Mouse (Mus musculus) forebrain, embryonic 14.5 days (tissue): ENCODE data around the gene Smim13. TPM values are rescaled to one million over a fixed set of nuclear protein-coding genes. Genes with fewer than 3 reads are reported as not detected.

ENCODE experiments used
- ATAC-seq: fragments of 200-750 bp; cut with Nextera tagmentation; 2 replicates; pipeline ENCODE4 v1.8.0; 2017; ENCODE audit warnings: mild to moderate bottlenecking, moderate library complexity
- DNase-seq: peaks from one replicate; pipeline ENCODE4 v3.0.0-alpha.2; 2015; ENCODE audit warnings: low spot score
- H3K27ac ChIP-seq: fragments of 300-500 bp; sonication (generic); 2 replicates; pipeline ENCODE4 v1.5.1; 2014; ENCODE audit warnings: low read depth, mild to moderate bottlenecking, control low read depth, low read length, moderate library complexity
- H3K27me3 ChIP-seq: fragments of 300-500 bp; sonication (generic); replicated peaks from 2 replicates; pipeline ENCODE4 v1.6.1; 2014; ENCODE audit warnings: low read length, control low read depth, mixed read lengths; ENCODE audit not compliant: control insufficient read depth, insufficient read depth
- H3K36me3 ChIP-seq: fragments of 300-500 bp; sonication (generic); 2 replicates; pipeline ENCODE4 v1.6.1; 2014; ENCODE audit warnings: low read length, control low read depth; ENCODE audit not compliant: control insufficient read depth, insufficient read depth
- H3K4me1 ChIP-seq: fragments of 300-500 bp; sonication (generic); 2 replicates; pipeline ENCODE4 v1.6.1; 2014; ENCODE audit warnings: antibody characterized with exemption, low read length, control low read depth; ENCODE audit not compliant: control insufficient read depth, insufficient read depth
- H3K4me2 ChIP-seq: fragments of 300-500 bp; sonication (generic); 2 replicates; pipeline ENCODE4 v1.6.1; 2014; ENCODE audit warnings: mild to moderate bottlenecking, control low read depth, low read length
- H3K4me3 ChIP-seq: fragments of 300-500 bp; sonication (generic); 2 replicates; pipeline ENCODE4 v1.5.1; 2014; ENCODE audit warnings: low read depth, low read length, control low read depth
- H3K9ac ChIP-seq: fragments of 300-500 bp; sonication (generic); 2 replicates; pipeline ENCODE4 v1.6.1; 2014; ENCODE audit warnings: mild to moderate bottlenecking, low read length, control low read depth, moderate library complexity
- H3K9me3 ChIP-seq: fragments of 300-500 bp; sonication (generic); replicated peaks from 2 replicates; pipeline ENCODE4 v1.6.1; 2016; ENCODE audit warnings: low read length, control low read depth, mixed read lengths; ENCODE audit not compliant: control insufficient read depth
- WGBS: fragments of 180-500 bp; shearing (Covaris S2); extraction: QIAGEN DNeasy Blood & Tissue Kit; methylation state at CpG from one replicate; pipeline ENCODE4 v1.1.7; 2014; 5-methylcytosine and 5-hydroxymethylcytosine counted together
- polyA plus RNA-seq: library from polyadenylated mRNA; unstranded; fragments of >200 nt; fragmentation: Nextera tagmentation; extraction: Ambion mirVana; gene quantifications from 2 replicates; pipeline ENCODE4 v1.2.1, GENCODE M21; 2014

Gene Smim13
- polyA plus RNA-seq, 1 experiment from 2014 or later: 18.3 TPM

- H3K36me3 ChIP-seq: no peaks in the 10 kb centered on the region
- no peak overlapping the region for H3K4me2 ChIP-seq
- no peak overlapping the region for H3K4me3 ChIP-seq
- no peaks in the 10 kb centered on the region for H3K27me3 ChIP-seq
- 88% methylated on average over 6 of the region's 6 CpGs for WGBS
- ATAC-seq: no peak
- H3K9me3 ChIP-seq: peaks cover 2% of the 10 kb centered on the region; the same call in 1 of the 2 replicates
- no peak overlapping the region for H3K9ac ChIP-seq
- no peak for DNase-seq
- H3K4me1 ChIP-seq: peaks cover 10% of the 10 kb centered on the region
- H3K27ac ChIP-seq: no peak overlapping the region
Measured at GRCm38 (mm10) chr13:41215669-41216068, 34.0 kb upstream of the Smim13 start.

- Histone ChIP-seq H3K4me3 (no peak overlapping the region), H3K4me2 (no peak overlapping the region), H3K27ac (no peak overlapping the region), H3K9me3 (peaks cover 6% of the 10 kb centered on the region; the same call in 1 of the 2 replicates), H3K9ac (no peak overlapping the region), H3K27me3 (no peaks in the 10 kb centered on the region), H3K4me1 (peaks cover 10% of the 10 kb centered on the region), H3K36me3 (no peaks in the 10 kb centered on the region)
- ATAC-seq: no peak
- whole genome bisulfite sequencing: 63% methylated on average over 3 of the region's 3 CpGs
- DNase-seq: no peak
Measured at GRCm38 (mm10) chr13:41216236-41216635, 33.4 kb upstream of the Smim13 start.

- Histone ChIP-seq H3K4me2 (peak overlapping the region; percentile 46), H3K36me3 (no peaks in the 10 kb centered on the region), H3K27ac (no peak overlapping the region), H3K4me1 (peaks cover 10% of the 10 kb centered on the region), H3K9ac (peak overlapping the region; percentile 82; the same call in 1 of the 2 replicates), H3K4me3 (peak overlapping the region; percentile 82), H3K27me3 (no peaks in the 10 kb centered on the region), H3K9me3 (peaks cover 13% of the 10 kb centered on the region; the same call in 1 of the 2 replicates)
- 26% methylated on average over 1 of the region's 1 CpGs for WGBS
- DNase-seq (no peak), ATAC-seq (no peak)
Measured at GRCm38 (mm10) chr13:41219056-41219455, 30.6 kb upstream of the Smim13 start.

DNA sequence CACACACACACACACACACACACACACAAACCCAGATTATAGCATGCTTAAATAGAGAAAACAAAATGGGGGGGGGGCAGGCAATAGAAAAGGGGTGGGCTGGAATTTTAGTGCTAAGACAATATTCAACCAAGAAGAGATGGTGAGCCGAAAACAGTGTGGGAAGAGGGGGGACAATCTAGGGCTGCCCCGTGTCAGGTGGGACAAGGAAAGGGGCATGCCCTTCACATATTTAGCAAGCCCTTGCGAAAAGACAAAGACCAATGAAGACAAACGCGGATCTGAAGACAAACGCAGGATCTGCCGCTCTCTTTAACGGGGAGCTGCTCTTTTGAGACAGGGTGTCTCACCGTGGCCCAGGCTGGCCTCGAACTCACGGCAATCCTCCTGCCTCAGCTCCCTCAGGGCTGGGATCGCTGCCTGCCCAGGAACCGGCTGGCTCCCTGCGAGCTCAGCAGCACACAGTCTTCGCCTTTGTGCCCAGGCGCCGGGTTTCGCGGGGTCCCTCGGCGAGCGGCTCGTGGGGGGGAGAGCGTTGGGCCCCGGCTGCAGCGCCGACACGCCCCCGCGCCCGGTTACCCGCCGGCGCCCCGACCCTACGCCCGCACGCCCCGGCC lies 29.8 kb upstream of the Smim13 start:
- H3K9me3 ChIP-seq: peaks cover 13% of the 10 kb centered on the region; the same call in 1 of the 2 replicates
- peak overlapping the region; percentile 82 for H3K9ac ChIP-seq
- no peaks in the 10 kb centered on the region for H3K36me3 ChIP-seq
- H3K4me2 ChIP-seq: peak overlapping the region; percentile 46
- H3K27ac ChIP-seq: peak overlapping the region; percentile 80
- H3K4me3 ChIP-seq: peak overlapping the region; percentile 82
- ATAC-seq: peak; percentile 85
- WGBS: 1% methylated on average over 35 of the region's 39 CpGs
- peaks cover 10% of the 10 kb centered on the region for H3K4me1 ChIP-seq
- no peaks in the 10 kb centered on the region for H3K27me3 ChIP-seq
- peak; percentile 59 for DNase-seq

DNA sequence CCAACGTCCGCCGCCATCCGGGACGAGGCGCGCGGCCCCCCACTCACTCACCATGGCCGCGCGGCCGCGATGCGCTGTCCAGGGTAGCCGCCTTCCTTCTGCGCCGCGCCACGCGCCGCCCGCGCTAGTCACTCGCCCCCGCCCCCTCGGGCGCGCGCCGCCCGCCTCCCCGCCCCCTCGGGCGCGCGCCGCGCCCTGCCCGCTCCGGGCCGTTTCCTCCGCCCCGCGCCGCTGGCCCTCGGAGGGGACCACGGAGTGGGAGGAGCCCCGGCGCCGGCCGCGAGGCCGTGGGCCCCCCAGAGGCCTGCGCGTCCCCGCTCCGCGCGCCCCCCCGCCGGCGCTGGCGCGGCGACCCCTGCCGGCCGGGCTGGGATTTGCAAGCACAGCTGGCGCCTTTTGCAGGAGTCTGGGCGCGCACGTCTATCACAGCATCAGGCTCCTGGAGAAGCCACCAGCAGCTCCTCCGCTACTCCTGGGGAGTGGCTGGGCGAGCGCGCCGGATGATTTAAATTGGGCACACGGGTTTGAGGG lies 29.3 kb upstream of the Smim13 start, which contains the start of gene Elovl2:
TSS of gene Elovl2 (minus strand) at position 102 of the 531 bp plus-strand sequence.
- peak within 1 kb of the TSS; percentile 82 for H3K9ac ChIP-seq
- WGBS: 2% methylated on average over 53 of the region's 77 CpGs
- H3K4me2 ChIP-seq: peak within 1 kb of the TSS; percentile 46
- peak within 1 kb of the TSS; percentile 82 for H3K4me3 ChIP-seq
- peak within 1 kb of the TSS; percentile 80 for H3K27ac ChIP-seq
- no peaks in the 10 kb centered on the region for H3K36me3 ChIP-seq
- DNase-seq: peak; percentile 82
- no peaks in the 10 kb centered on the region for H3K27me3 ChIP-seq
- peaks cover 13% of the 10 kb centered on the region; the same call in 1 of the 2 replicates for H3K9me3 ChIP-seq
- H3K4me1 ChIP-seq: peaks cover 10% of the 10 kb centered on the region
- ATAC-seq: peak; percentile 95

- no peaks in the 10 kb centered on the region for H3K4me1 ChIP-seq
- no peak overlapping the region for H3K4me2 ChIP-seq
- H3K27me3 ChIP-seq: no peaks in the 10 kb centered on the region
- H3K27ac ChIP-seq: no peak overlapping the region
- peaks cover 4% of the 10 kb centered on the region; the same call in 1 of the 2 replicates for H3K9me3 ChIP-seq
- no peak overlapping the region for H3K4me3 ChIP-seq
- WGBS: 85% methylated on average over 5 of the region's 5 CpGs
- H3K36me3 ChIP-seq: no peaks in the 10 kb centered on the region
- DNase-seq: no peak
- no peak for ATAC-seq
- no peak overlapping the region for H3K9ac ChIP-seq
Measured at GRCm38 (mm10) chr13:41226513-41226912, 23.1 kb upstream of the Smim13 start.

DNA sequence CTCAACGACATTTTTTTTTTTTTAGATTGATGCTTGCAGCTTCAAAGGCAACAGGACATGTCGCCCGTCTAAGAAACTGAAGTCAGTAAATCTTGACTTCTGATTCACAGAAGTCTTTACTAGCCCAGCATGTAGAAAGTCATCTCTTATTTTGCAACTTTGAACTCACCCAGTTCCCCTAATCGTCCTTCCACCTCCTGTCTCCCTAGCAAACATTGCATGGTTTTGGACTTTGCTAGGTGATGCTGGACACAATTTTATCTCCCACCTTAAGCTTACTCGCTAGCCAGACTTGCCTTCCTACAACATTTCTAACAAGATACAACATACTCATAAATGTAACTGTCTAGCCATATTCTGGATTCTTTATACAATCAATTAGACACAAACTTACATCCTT lies 21.6 kb upstream of the Smim13 start:
- no peak overlapping the region for H3K4me2 ChIP-seq
- WGBS: 91% methylated on average over 5 of the region's 5 CpGs
- no peak overlapping the region for H3K4me3 ChIP-seq
- no peaks in the 10 kb centered on the region for H3K9me3 ChIP-seq
- H3K27ac ChIP-seq: no peak overlapping the region
- DNase-seq: no peak
- ATAC-seq: no peak
- no peak overlapping the region for H3K9ac ChIP-seq
- no peaks in the 10 kb centered on the region for H3K27me3 ChIP-seq
- H3K4me1 ChIP-seq: no peaks in the 10 kb centered on the region
- H3K36me3 ChIP-seq: no peaks in the 10 kb centered on the region

GRCm38 (mm10) chr13:41230256-41230655 lies 19.4 kb upstream of the Smim13 start:
- no peak overlapping the region for H3K27ac ChIP-seq
- no peak overlapping the region for H3K4me3 ChIP-seq
- no peaks in the 10 kb centered on the region for H3K9me3 ChIP-seq
- H3K9ac ChIP-seq: no peak overlapping the region
- H3K36me3 ChIP-seq: no peaks in the 10 kb centered on the region
- no peaks in the 10 kb centered on the region for H3K4me1 ChIP-seq
- H3K27me3 ChIP-seq: no peaks in the 10 kb centered on the region
- ATAC-seq: no peak
- no peak overlapping the region for H3K4me2 ChIP-seq
- no peak for DNase-seq
- WGBS: 91% methylated on average over 5 of the region's 5 CpGs

DNA sequence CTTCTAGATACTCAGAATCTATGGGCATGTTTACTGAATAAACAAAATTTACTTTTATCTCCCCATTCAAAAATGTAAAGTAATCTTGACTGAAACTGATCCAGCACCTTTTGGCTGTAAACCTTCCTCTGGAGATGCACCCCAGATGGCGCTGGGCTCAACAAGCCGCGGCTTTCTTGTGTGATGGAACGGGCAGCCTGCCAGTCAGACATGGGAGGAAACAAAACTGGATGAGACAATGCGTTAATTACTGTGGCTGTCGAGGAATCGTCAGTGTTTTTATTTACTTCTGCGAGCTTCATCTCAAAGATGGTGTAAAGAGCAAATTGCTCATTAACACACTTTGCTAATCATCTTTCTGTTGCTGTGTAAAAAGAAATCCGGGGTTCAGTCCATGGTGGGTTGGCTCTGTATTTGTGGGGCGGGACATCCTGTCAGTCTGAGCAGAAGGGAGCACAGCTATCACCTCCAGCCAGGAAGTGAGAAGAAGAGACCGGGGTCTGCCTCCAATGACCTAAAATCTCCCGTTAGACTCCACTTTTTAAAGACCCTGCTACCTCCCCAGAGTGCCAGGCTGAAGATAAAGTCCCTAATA lies 18.2 kb upstream of the Smim13 start:
- DNase-seq (peak; percentile 94), ATAC-seq (peak; percentile 88)
- H3K4me3 ChIP-seq: no peak overlapping the region
- no peaks in the 10 kb centered on the region for H3K4me1 ChIP-seq
- H3K4me2 ChIP-seq: no peak overlapping the region
- no peaks in the 10 kb centered on the region for H3K9me3 ChIP-seq
- 40% methylated on average over 12 of the region's 12 CpGs for WGBS
- H3K9ac ChIP-seq: no peak overlapping the region
- no peaks in the 10 kb centered on the region for H3K36me3 ChIP-seq
- no peaks in the 10 kb centered on the region for H3K27me3 ChIP-seq
- no peak overlapping the region for H3K27ac ChIP-seq
